Mouse (Mus musculus) myocyte (in vitro differentiated cells): ENCODE results near the gene Srsf3. TPM values are rescaled to one million over a fixed set of nuclear protein-coding genes. Genes with fewer than 3 reads are reported as not detected.

Experiments
- H3K27me3 ChIP-seq: one replicate; pipeline ENCODE4 v1.6.1; 2011; ENCODE audit not compliant: control insufficient read depth, insufficient read depth, insufficient read length
- H3K36me3 ChIP-seq: one replicate; pipeline ENCODE4 v1.6.1; 2011; ENCODE audit not compliant: control insufficient read depth, insufficient read depth
- H3K4me2 ChIP-seq: one replicate; pipeline ENCODE4 v1.6.1; 2011; ENCODE audit warnings: low read depth, control low read depth
- H3K4me3 ChIP-seq: one replicate; pipeline ENCODE4 v1.5.1; 2011; ENCODE audit warnings: mild to moderate bottlenecking, control low read depth, moderate library complexity
- H3K79me2 ChIP-seq: one replicate; pipeline ENCODE4 v1.6.1; 2011; ENCODE audit not compliant: control insufficient read depth, insufficient read depth
- H3ac ChIP-seq: one replicate; pipeline ENCODE4 v1.6.1; 2011; ENCODE audit not compliant: control insufficient read depth, insufficient read length
- CEBPB ChIP-seq: IDR thresholded peaks from 2 replicates; pipeline ENCODE4 v1.6.1; 2011; ENCODE audit warnings: mild to moderate bottlenecking, moderate library complexity; ENCODE audit not compliant: poor library complexity, insufficient read depth, severe bottlenecking
- E2F4 ChIP-seq: IDR thresholded peaks from one replicate; pipeline ENCODE4 v1.6.1; 2011; ENCODE audit warnings: mild to moderate bottlenecking, control low read depth, moderate library complexity; ENCODE audit not compliant: insufficient read depth
- MAX ChIP-seq: IDR thresholded peaks from one replicate; pipeline ENCODE4 v1.6.1; 2011; ENCODE audit warnings: low read depth, mild to moderate bottlenecking, control low read depth
- MYOD1 ChIP-seq, 3 experiments: IDR thresholded peaks; one replicate each; pipeline ENCODE4 v1.6.1; 2011; ENCODE audit warnings: control low read depth in 2 of 3, low read depth in 2 of 3, mild to moderate bottlenecking in 2 of 3, moderate library complexity in 1 of 3; ENCODE audit not compliant: insufficient read length in 2 of 3, control insufficient read depth in 1 of 3
- MYOG ChIP-seq, 3 experiments: IDR thresholded peaks; one replicate each; pipeline ENCODE4 v1.6.1; 2011; ENCODE audit warnings: control low read depth in 2 of 3, low read depth in 2 of 3, mild to moderate bottlenecking in 2 of 3; ENCODE audit not compliant: insufficient read length in 2 of 3, control insufficient read depth in 1 of 3, insufficient read depth in 1 of 3
- POLR2A ChIP-seq: IDR thresholded peaks from one replicate; pipeline ENCODE4 v1.6.1; 2011; ENCODE audit warnings: low read depth, mild to moderate bottlenecking, control low read depth, moderate library complexity; ENCODE audit not compliant: insufficient read length
- POLR2AphosphoS2 ChIP-seq: IDR thresholded peaks from one replicate; pipeline ENCODE4 v1.6.1; 2011; ENCODE audit warnings: low read depth, control low read depth; ENCODE audit not compliant: insufficient read length
- REST ChIP-seq: IDR thresholded peaks from one replicate; pipeline ENCODE4 v1.6.1; 2011; ENCODE audit warnings: mild to moderate bottlenecking, control low read depth, moderate library complexity; ENCODE audit not compliant: insufficient read depth, insufficient read length
- SRF ChIP-seq: IDR thresholded peaks from one replicate; pipeline ENCODE4 v1.6.1; 2011; ENCODE audit warnings: low read depth; ENCODE audit not compliant: control insufficient read depth, insufficient read length
- TCF12 ChIP-seq: IDR thresholded peaks from one replicate; pipeline ENCODE4 v1.6.1; 2011; ENCODE audit warnings: mild to moderate bottlenecking, control low read depth; ENCODE audit not compliant: poor library complexity, insufficient read depth, severe bottlenecking
- TCF3 ChIP-seq: IDR thresholded peaks from one replicate; pipeline ENCODE4 v1.6.1; 2011; ENCODE audit warnings: low read depth, control low read depth; ENCODE audit not compliant: insufficient read length
- USF1 ChIP-seq: IDR thresholded peaks from one replicate; pipeline ENCODE4 v1.6.1; 2011; ENCODE audit warnings: low read depth, mild to moderate bottlenecking, control low read depth, moderate library complexity
- polyA plus RNA-seq: library from polyadenylated mRNA; unstranded; fragments of >200 nt; fragmentation: generic; extraction: Trizol; gene quantifications from one replicate; pipeline ENCODE4 v1.2.1, GENCODE M21; 2012; ENCODE audit warnings: missing spikeins

The Srsf3 gene
- polyA plus RNA-seq, 1 experiment: 98.2 TPM

GRCm38 (mm10) chr17:28994615-28995014, 37.8 kb upstream of the Srsf3 start:
- Histone ChIP-seq H3ac (no peak overlapping the region), H3K79me2 (peaks cover 12% of the 10 kb centered on the region), H3K4me2 (no peak overlapping the region), H3K36me3 (peaks cover 36% of the 10 kb centered on the region), H3K27me3 (no peaks in the 10 kb centered on the region), H3K4me3 (no peak overlapping the region)
- TF ChIP-seq SRF: no peak
- TF ChIP-seq TCF12: no peak
- no peak for TF ChIP-seq CEBPB
- TF ChIP-seq USF1: no peak
- TF ChIP-seq E2F4: no peak
- TF ChIP-seq MYOG (IDR thresholded peaks at IDR 0.05; ENCODE audit: control insufficient read depth in 1 of 3, insufficient read depth in 1 of 3, insufficient read length in 2 of 3, low read depth in 2 of 3): no peak
- no peak for TF ChIP-seq POLR2A
- TF ChIP-seq TCF3: no peak
- TF ChIP-seq MAX: no peak
- TF ChIP-seq MYOD1 (IDR thresholded peaks at IDR 0.05; ENCODE audit: control insufficient read depth in 1 of 3, insufficient read length in 2 of 3, low read depth in 2 of 3): no peak
- no peak for TF ChIP-seq POLR2AphosphoS2
- no peak for TF ChIP-seq REST

- H3K4me3 ChIP-seq: no peak overlapping the region
- no peak overlapping the region for H3K4me2 ChIP-seq
- TF ChIP-seq MYOD1 (IDR thresholded peaks at IDR 0.05; ENCODE audit: control insufficient read depth in 1 of 3, insufficient read length in 2 of 3, low read depth in 2 of 3): no peak
- no peak for TF ChIP-seq E2F4
- H3ac ChIP-seq: no peak overlapping the region
- peaks cover 62% of the 10 kb centered on the region for H3K79me2 ChIP-seq
- H3K36me3 ChIP-seq: peaks cover 32% of the 10 kb centered on the region
- H3K27me3 ChIP-seq: no peaks in the 10 kb centered on the region
Observed at GRCm38 (mm10) chr17:29000465-29000864, 32.0 kb upstream of the Srsf3 start.

- Histone ChIP-seq H3K79me2 (peaks cover 73% of the 10 kb centered on the region), H3K27me3 (no peaks in the 10 kb centered on the region), H3K4me3 (no peak overlapping the region), H3K4me2 (peak overlapping the region; percentile 16), H3K36me3 (peaks cover 15% of the 10 kb centered on the region), H3ac (no peak overlapping the region)
- no peak for TF ChIP-seq MYOG (IDR thresholded peaks at IDR 0.05; ENCODE audit: control insufficient read depth in 1 of 3, insufficient read depth in 1 of 3, insufficient read length in 2 of 3, low read depth in 2 of 3)
- no peak for TF ChIP-seq E2F4
- no peak for TF ChIP-seq USF1
- TF ChIP-seq MYOD1 (IDR thresholded peaks at IDR 0.05; ENCODE audit: control insufficient read depth in 1 of 3, insufficient read length in 2 of 3, low read depth in 2 of 3): no peak
- TF ChIP-seq MAX: no peak
- TF ChIP-seq POLR2A: no peak
- TF ChIP-seq TCF3: no peak
- no peak for TF ChIP-seq CEBPB
- no peak for TF ChIP-seq TCF12
- TF ChIP-seq REST: no peak
- no peak for TF ChIP-seq POLR2AphosphoS2
- no peak for TF ChIP-seq SRF
Observed at GRCm38 (mm10) chr17:29003740-29004139, 28.7 kb upstream of the Srsf3 start.

GRCm38 (mm10) chr17:29005002-29005401, 27.4 kb upstream of the Srsf3 start:
- Histone ChIP-seq H3K4me3 (no peak overlapping the region), H3K4me2 (no peak overlapping the region), H3K79me2 (peaks cover 71% of the 10 kb centered on the region), H3ac (no peak overlapping the region), H3K27me3 (no peaks in the 10 kb centered on the region), H3K36me3 (peaks cover 11% of the 10 kb centered on the region)
- TF ChIP-seq TCF12: no peak
- TF ChIP-seq CEBPB: no peak
- no peak for TF ChIP-seq SRF
- TF ChIP-seq POLR2A: no peak
- no peak for TF ChIP-seq REST
- no peak for TF ChIP-seq TCF3
- no peak for TF ChIP-seq E2F4
- TF ChIP-seq MYOD1 (IDR thresholded peaks at IDR 0.05; ENCODE audit: control insufficient read depth in 1 of 3, insufficient read length in 2 of 3, low read depth in 2 of 3): no peak
- TF ChIP-seq MAX: no peak
- no peak for TF ChIP-seq USF1

- TF ChIP-seq POLR2A (no peak), CEBPB (no peak), SRF (no peak), E2F4 (no peak), REST (no peak), USF1 (no peak), TCF12 (no peak), MYOD1 (IDR thresholded peaks at IDR 0.05; ENCODE audit: control insufficient read depth in 1 of 3, insufficient read length in 2 of 3, low read depth in 2 of 3) (no peak), MYOG (IDR thresholded peaks at IDR 0.05; ENCODE audit: control insufficient read depth in 1 of 3, insufficient read depth in 1 of 3, insufficient read length in 2 of 3, low read depth in 2 of 3) (no peak), MAX (no peak), POLR2AphosphoS2 (no peak), TCF3 (no peak)
- H3ac ChIP-seq: peak overlapping the region; percentile 67
- peaks cover 4% of the 10 kb centered on the region for H3K36me3 ChIP-seq
- H3K27me3 ChIP-seq: no peaks in the 10 kb centered on the region
- peak overlapping the region; percentile 86 for H3K4me2 ChIP-seq
- peak overlapping the region; percentile 97 for H3K4me3 ChIP-seq
- peaks cover 54% of the 10 kb centered on the region for H3K79me2 ChIP-seq
Observed at GRCm38 (mm10) chr17:29006812-29007211, 25.6 kb upstream of the Srsf3 start.
